Mouse (Mus musculus) cortical plate, adult 2 months (tissue): ENCODE data around the gene Gm10842. TPM values are rescaled to one million over a fixed set of nuclear protein-coding genes. Genes with fewer than 3 reads are reported as not detected.

Experiments used
- H3K27ac ChIP-seq: fragments of 200-500 bp; 2 replicates; pipeline ENCODE4 v1.5.1; 2012; ENCODE audit warnings: low read length, control low read depth, inconsistent platforms; ENCODE audit not compliant: insufficient read depth
- H3K4me1 ChIP-seq: fragments of 200-500 bp; 2 replicates; pipeline ENCODE4 v1.6.1; 2011; ENCODE audit warnings: low read length; ENCODE audit not compliant: control insufficient read depth, insufficient read depth
- H3K4me3 ChIP-seq: fragments of 200-500 bp; 2 replicates; pipeline ENCODE4 v1.5.1; 2011; ENCODE audit warnings: mild to moderate bottlenecking, low read length, control low read depth; ENCODE audit not compliant: insufficient read depth
- CTCF ChIP-seq: fragments of 200-500 bp; IDR thresholded peaks from 2 replicates; pipeline ENCODE4 v1.5.1; 2011; ENCODE audit warnings: mild to moderate bottlenecking, control low read depth, low read length; ENCODE audit not compliant: insufficient read depth; ENCODE audit errors: extremely low read depth
- POLR2A ChIP-seq: fragments of 200-500 bp; IDR thresholded peaks from 2 replicates; pipeline ENCODE4 v1.6.1; 2011; ENCODE audit warnings: mild to moderate bottlenecking, low read length, control low read depth; ENCODE audit not compliant: insufficient read depth; ENCODE audit errors: extremely low read depth
- polyA plus RNA-seq: library from polyadenylated mRNA; depleted of rRNA; stranded (reverse); fragments of >200 nt; gene quantifications from 2 replicates; pipeline ENCODE4 v1.2.3, GENCODE M21; 2012; rRNA removed

Gene Gm10842
- polyA plus RNA-seq, 1 experiment, result not detected

DNA sequence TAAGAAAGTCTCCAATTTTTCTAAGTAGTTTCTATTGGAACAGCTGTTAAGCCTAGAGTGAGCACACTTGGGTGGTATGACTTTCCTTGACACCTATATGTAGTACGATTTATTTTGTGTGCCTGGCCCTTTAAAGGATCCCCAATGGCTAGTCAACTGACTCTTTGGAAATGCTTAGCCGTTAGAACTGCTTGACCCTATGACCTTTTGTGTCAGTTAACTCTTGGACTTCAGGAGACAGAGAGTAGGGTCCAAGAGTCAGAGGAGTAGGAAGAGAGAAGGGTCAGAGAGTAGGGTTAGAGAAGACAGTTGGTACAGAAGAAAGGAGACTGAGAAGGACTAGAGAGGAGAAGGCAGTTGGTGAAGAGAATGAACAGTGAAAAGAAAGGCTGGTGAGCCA is 31.8 kb downstream of the Gm10842 start, which contains the start of gene Tlk2:
Tlk2 (plus strand) TSS at position 292 of the 400 bp plus-strand sequence.
- Histone ChIP-seq H3K4me1 (peaks cover 2% of the 10 kb centered on the region; the same call in 1 of the 2 replicates), H3K27ac (no peak within 1 kb of the TSS), H3K4me3 (no peak within 1 kb of the TSS)
- TF ChIP-seq POLR2A, result no peak
- TF ChIP-seq CTCF, result no peak

DNA sequence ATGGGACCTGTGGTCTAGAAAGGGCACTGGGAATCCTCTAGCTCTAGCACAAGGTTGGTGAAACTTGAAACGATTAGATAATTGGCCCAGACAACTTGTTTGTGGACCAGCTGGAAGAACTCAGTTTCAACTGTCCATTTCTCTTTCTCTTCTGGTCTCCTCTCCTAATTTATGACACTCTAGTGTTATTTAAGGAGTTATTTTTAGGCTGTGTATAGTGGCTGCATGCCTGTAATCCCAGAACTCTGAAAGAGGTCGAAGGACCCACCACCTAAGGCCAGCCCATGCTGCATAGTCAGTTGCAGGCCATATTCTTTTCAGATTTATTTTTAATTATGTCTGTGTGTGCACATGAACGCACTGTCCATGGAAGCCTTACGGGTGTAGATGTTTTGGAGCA is 32.8 kb downstream of the Gm10842 start:
- Histone ChIP-seq H3K27ac (no peak overlapping the region), H3K4me3 (no peak overlapping the region), H3K4me1 (peaks cover 2% of the 10 kb centered on the region; the same call in 1 of the 2 replicates)
- TF ChIP-seq POLR2A, result no peak
- TF ChIP-seq CTCF, result no peak

- Histone ChIP-seq H3K4me3 (peak overlapping the region; percentile 88), H3K4me1 (peaks cover 2% of the 10 kb centered on the region; the same call in 1 of the 2 replicates), H3K27ac (peak overlapping the region; percentile 99)
- TF ChIP-seq POLR2A (no peak), CTCF (no peak)
Measured at GRCm38 (mm10) chr11:105180471-105181091, 33.9 kb downstream of the Gm10842 start.

DNA sequence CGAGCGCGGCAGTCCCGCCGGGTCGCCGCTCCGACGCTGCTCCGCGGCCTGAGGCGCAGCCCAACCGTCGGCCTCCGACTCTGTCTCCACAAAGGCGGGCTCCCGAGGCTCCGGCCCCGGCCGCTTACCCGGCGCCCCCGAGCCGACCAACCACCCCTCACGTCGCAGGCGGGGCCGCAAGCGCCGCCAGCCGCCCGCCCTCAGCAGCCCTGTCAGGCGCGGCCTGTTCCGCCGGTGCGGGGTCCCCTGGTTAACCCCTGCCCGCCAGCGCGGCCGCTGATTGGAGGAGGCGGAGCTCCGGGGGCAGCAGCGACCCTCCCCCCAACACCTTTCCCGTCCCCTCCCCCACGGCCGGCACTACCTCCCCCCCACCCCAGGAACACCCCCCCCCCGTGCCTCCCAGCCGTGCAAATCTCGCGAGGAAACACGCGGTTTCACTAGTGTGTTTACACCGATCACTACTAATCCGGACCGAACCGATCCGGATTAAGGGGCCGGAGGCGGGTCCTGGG is 34.5 kb downstream of the Gm10842 start:
- TF ChIP-seq POLR2A (no peak; the same call in 1 of the 2 replicates), CTCF (no peak)

DNA sequence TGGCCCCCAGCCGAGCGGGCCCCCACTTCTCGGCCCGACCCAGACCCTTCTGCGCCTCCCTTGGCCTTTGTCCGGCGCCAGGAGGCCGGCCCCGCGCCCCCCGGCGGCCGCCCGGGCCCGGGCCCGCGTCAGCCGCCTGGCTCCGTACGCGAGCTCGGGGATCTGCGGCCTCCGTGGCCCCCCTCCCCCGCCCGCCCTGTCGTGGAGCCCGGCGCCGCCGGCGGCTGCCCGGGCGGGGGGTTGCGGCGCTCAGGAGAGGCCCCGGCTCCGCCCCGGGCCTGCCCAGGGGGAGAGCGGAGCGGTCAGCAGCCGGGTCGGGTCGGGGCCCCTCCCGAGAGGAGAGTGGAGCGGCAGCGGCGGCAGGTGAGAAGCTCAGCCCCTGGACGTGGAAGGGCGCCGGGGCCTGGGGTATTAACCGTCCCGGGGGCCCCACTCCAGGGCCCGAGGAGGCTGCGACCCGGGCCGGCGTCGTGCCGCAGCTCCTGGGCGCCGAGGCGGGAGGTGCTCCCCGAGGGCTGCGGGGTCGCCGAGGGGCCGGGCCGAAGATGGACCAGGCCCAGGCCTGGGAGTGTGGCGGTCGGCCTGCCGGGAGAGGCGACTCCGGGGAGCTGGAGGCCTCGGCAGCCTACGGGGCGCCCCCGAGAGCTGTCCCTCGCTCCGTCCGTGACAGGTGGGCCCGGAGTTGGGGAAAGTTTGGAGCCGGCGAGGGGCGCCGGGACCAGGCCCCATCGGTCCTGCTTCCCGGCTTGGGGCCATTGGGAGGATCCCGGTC is 35.2 kb downstream of the Gm10842 start:
- peak overlapping the region; percentile 88 for H3K4me3 ChIP-seq
- TF ChIP-seq POLR2A (no peak), CTCF (no peak)
- H3K4me1 ChIP-seq, result peaks cover 2% of the 10 kb centered on the region; the same call in 1 of the 2 replicates
- H3K27ac ChIP-seq, result peak overlapping the region; percentile 95

More for the DNA sequence above, 34.5 kb downstream of the Gm10842 start:
- Histone ChIP-seq H3K4me1 (peaks cover 2% of the 10 kb centered on the region; the same call in 1 of the 2 replicates), H3K27ac (peak overlapping the region; percentile 99), H3K4me3 (peak overlapping the region; percentile 88)

- peak overlapping the region; percentile 88 for H3K4me3 ChIP-seq
- TF ChIP-seq CTCF (no peak), POLR2A (no peak)
- peaks cover 2% of the 10 kb centered on the region; the same call in 1 of the 2 replicates for H3K4me1 ChIP-seq
- H3K27ac ChIP-seq, result peak overlapping the region; percentile 95
Measured at GRCm38 (mm10) chr11:105182461-105182855, 35.8 kb downstream of the Gm10842 start.

- Histone ChIP-seq H3K4me3 (no peak overlapping the region), H3K4me1 (peaks cover 2% of the 10 kb centered on the region; the same call in 1 of the 2 replicates), H3K27ac (no peak overlapping the region)
- TF ChIP-seq POLR2A (no peak), CTCF (no peak)
Measured at GRCm38 (mm10) chr11:105184678-105185077, 38.0 kb downstream of the Gm10842 start.

- Histone ChIP-seq H3K4me1 (no peaks in the 10 kb centered on the region), H3K27ac (no peak overlapping the region), H3K4me3 (no peak overlapping the region)
- TF ChIP-seq CTCF, result no peak
- TF ChIP-seq POLR2A, result no peak
Measured at GRCm38 (mm10) chr11:105192186-105192585, 45.5 kb downstream of the Gm10842 start.

Other genes with a start within 250 kb of the Gm10842 start
- gene Efcab3, start 83.3 kb upstream of the Gm10842 start, polyA plus RNA-seq, result 1.0 and 1.5 TPM in 2 replicates
- gene Mettl2, start 20.5 kb upstream of the Gm10842 start, polyA plus RNA-seq, result 27.1 and 27.3 TPM in 2 replicates
- gene Tlk2, start 31.9 kb downstream of the Gm10842 start, polyA plus RNA-seq, result 36.3 and 36.7 TPM in 2 replicates
- 4.8 and 6.0 TPM in 2 replicates for gene Mrc2, start 145.8 kb downstream of the Gm10842 start, polyA plus RNA-seq